Mouse (Mus musculus) thymus, postnatal 10 days (tissue): ENCODE data around the gene Vmn1r172.
"Not testable (repeated sequence)": the region's sequence is repeated elsewhere in the genome, so short reads cannot be mapped to it uniquely, and the experiment has no call there.

Source experiments
- DNase-seq, 2 experiments: peaks; one replicate each; pipeline ENCODE4 v3.0.0; 2021; ENCODE audit warnings: low spot score in 2 of 2

Gene Vmn1r172

DNA sequence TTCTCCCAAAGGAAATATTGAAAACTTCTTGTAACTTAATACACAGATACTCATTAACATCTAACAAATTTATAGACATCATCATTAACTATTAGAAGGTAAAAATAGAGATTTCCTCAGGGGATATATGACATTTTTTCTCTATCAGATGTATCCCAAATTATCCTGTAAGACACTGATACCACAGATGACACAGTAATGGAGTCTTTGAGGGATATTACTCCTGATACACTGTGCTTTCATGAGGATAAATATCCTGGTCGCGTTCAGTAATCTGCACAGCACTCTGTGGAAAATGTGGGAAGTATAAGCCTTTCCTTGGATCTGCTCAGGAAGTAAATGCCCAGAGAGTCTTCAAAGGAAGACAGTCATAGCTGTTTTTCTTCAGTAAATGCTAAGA, at the start of gene Vmn1r172:
Gene Vmn1r172 (plus strand): TSS at position 301 of the 400 bp plus-strand sequence.
- DNase-seq = no peak

DNA sequence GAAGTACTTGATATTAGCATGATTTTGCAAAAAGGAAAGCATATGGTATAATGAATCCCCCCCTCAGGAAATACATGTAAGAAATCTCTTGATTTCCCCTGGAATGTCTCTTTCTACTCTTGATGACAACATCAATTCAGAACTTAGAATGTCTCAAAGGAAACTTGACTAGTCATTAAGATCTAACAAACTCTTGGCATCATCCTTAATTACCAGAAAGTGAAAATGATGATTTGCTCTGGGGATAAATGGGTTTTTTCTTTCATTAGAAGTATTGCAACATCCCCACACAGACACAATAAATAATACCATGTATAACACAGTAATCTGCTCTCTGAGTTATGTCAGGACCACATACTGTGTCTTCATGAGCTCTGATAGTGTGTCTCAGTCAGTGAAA, 27.7 kb upstream of the Vmn1r172 start, which contains the start of gene Vmn1r171:
Gene Vmn1r171 (plus strand): TSS at position 301 of the 400 bp plus-strand sequence.
- DNase-seq = no peak

- DNase-seq = not testable (repeated sequence)
Observed at GRCm38 (mm10) chr7:23700403-23700802, 42.3 kb downstream of the Vmn1r172 start, which contains the start of gene Vmn1r173. TSS of gene Vmn1r173 (plus strand) at chr7:23700703.
